Mouse (Mus musculus): ENCODE measurements around the gene Taf11.

Gene Taf11

GRCm38 (mm10) chr17:27909622-27910500 is at the start of gene Taf11:
Gene Taf11 (minus strand): TSS chr17:27909844.
- peak; percentile 78 to 83 for DNase-seq

GRCm38 (mm10) chr17:27957649-27958048 is 48.0 kb upstream of the Taf11 start:
- DNase-seq, result no peak

- no peak for DNase-seq
These were observed 45.2 kb upstream of the Taf11 start for GRCm38 (mm10) chr17:27954629-27955402.

GRCm38 (mm10) chr17:27953136-27953535 is 43.5 kb upstream of the Taf11 start:
- no peak for DNase-seq

DNA sequence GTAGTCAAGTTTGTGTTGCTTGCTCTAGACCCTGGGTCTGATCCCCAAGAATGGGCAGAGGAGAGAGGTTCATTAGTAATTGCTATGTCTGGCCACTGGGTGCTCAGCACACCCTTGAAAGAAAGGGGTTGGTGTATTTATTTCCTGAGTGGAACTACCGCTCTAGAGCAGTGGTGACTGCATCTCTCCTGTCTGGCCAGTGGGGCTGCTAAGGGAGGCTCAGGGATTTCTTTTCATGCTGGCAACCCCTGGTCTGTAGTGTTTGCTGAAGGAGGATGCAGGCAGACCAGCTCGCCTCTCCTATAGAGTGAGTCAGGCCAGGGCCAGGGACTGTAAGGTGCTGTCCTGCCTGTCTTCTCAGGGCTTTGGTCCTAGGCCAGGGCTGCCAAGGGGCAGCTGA is 37.5 kb upstream of the Taf11 start:
- DNase-seq, result no peak

DNA sequence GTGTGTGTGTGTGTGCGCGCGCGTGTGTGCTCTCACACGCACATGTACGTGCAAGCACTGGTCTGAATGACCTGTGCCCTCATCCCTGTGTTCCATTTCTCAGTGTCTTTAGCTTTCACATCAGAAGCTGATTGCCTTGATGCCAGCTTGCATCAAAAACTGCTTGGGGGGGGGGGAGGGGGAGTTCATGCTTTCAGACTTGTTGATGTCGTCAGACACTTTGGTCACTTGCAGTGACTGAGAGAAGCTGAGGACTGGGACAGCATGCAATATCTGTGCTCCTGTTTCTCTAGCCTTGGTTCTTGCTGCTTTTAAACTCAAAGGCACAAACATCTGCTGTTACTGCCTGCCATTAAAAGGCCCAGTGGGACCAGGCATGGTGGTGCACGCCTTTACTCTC is 36.7 kb upstream of the Taf11 start:
- DNase-seq, result no peak

GRCm38 (mm10) chr17:27945546-27946216 is 36.0 kb upstream of the Taf11 start:
- DNase-seq, result peak; percentile 95 to 96

DNA sequence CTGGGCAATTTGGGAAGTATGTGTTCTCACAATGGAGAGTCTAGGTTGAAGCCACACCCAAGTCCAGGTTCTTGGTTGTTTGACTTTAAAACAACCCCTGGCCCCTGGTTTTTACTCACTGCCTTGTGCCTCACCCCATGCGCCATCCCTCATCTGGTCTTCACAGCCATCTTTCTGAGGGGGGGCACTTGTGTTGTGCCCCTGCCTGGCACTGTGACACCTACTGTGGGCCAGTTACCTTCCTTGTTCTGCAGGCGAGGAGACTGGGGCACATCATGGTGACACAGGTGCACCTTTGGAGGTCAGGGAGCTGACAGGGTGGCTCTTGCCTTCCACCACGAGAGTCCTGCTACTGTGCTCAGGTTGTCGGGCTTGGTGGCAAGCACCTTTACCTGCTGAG is 32.5 kb upstream of the Taf11 start:
- no peak for DNase-seq

- DNase-seq, result peak; percentile 57 to 62
These were observed 32.1 kb upstream of the Taf11 start for GRCm38 (mm10) chr17:27941698-27942097.

- no peak for DNase-seq
These were observed 31.5 kb upstream of the Taf11 start for GRCm38 (mm10) chr17:27941178-27941577.

- no peak for DNase-seq
These were observed 30.7 kb upstream of the Taf11 start for GRCm38 (mm10) chr17:27940352-27940751.

DNA sequence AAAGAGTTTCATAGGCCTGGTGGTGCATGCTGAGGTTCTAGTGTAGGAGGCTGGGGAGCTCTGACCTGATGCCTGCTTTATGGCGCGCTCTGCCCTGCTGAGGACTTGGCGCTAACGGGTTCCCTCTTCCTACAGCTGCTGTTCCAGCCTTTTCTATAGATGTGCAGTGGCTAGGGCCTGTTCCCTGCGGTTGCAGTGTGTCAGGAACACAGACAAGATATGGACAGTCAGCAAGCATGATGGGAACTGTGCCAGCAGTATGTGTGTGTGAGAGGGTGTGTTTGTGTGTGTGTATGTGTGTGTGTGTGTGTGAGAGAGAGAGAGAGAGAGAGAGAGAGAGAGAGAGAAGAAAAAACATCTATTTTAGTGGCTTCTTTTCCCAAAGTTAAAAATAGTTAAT is 29.4 kb upstream of the Taf11 start:
- DNase-seq, result no peak

DNA sequence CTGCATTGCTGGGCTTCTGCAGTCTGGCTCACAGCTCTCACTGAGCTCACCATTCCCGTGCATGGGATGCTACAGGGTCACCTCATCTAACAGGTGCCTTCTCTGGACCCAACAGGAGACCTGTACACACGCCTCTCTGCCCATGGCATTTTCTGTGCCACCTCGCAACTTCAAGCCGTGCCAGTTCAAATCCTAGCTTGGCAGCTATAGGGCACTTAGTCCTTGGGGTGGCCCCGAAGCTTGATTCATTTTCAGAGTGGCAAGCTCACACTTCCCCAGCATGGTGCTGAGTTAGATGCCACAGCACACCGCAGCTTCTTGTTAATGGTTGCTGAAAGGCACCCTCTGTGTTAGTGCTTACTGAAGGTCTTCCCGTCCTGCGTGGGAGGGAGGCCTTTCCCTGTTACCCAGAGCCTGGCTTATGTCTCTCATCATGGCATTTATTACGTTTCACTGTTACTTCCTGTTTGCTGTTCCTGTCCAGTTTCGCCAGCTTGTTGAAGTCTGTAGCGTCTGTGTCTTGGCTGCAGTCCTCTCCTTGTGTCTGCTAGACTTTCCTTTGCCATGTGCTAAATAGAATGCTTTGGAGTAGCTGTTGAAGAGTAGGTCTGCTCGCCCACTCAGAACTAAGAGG is 28.6 kb upstream of the Taf11 start:
- DNase-seq, result peak; percentile 20 to 36

- DNase-seq, result no peak
These were observed 27.5 kb upstream of the Taf11 start for GRCm38 (mm10) chr17:27937054-27937615.

GRCm38 (mm10) chr17:27935091-27935490 is 25.4 kb upstream of the Taf11 start:
- DNase-seq, result no peak

GRCm38 (mm10) chr17:27934136-27934910 is 24.7 kb upstream of the Taf11 start:
- no peak for DNase-seq

DNA sequence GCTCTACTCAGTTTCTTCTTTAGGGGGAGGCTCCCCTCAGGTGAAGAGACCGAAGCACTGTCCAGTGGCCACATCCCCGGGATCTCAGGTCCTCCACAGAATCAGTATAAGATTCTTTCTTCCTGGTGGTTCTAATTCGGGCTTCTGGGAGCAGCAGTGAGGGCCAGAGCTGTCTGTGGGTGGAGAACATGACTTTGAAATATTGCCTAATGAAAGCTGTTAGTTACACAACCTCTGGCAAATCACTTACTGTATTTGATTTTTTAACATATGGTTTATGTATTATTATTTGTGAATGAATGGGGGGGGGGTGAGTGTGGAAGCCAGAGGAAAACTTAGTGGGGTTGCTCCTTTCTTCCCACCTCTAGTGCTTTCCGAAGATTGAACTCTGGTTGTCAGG is 22.2 kb upstream of the Taf11 start:
- no peak for DNase-seq

- DNase-seq, result no peak
These were observed 20.6 kb upstream of the Taf11 start for GRCm38 (mm10) chr17:27930291-27930690.

- no peak for DNase-seq
These were observed 15.9 kb upstream of the Taf11 start for GRCm38 (mm10) chr17:27925504-27925903.

GRCm38 (mm10) chr17:27925054-27925453 is 15.4 kb upstream of the Taf11 start:
- DNase-seq, result no peak

- DNase-seq, result no peak
These were observed 12.6 kb upstream of the Taf11 start for GRCm38 (mm10) chr17:27922174-27922712.

Data from cerebellum, postnatal 36 days (tissue).